11 mouse cellular contexts compared by ENCODE assay signal in genomic region chr17:72448477-72448876, GRCm38 (mm10).
DNase-seq lines count a peak whose midpoint lies in the region; ATAC-seq lines count a peak whose summit lies in the region.
"Had no signal": no experiment of that assay in that cellular context is flagged by ENCODE, and none has a peak within 500 bp of the region (broad histone marks: within the 10 kb centered on the region; RNA-seq: fewer than 3 reads in every experiment).

No protein-coding gene starts in this region.

- no peaks in the 10 kb centered on the region; the same call in 1 of the 2 replicates for H3K9me3 ChIP-seq in kidney, embryonic 16.5 days (ENCODE audit: low read length)
- H3K9me3 ChIP-seq in hindbrain, embryonic 13.5 days: no peaks in the 10 kb centered on the region
- H3K9me3 ChIP-seq: heart, embryonic 15.5 days had no signal

- H3K27me3 ChIP-seq in kidney, embryonic 16.5 days (ENCODE audit: insufficient read depth, low read length): no peaks in the 10 kb centered on the region
- H3K27me3 ChIP-seq in hindbrain, embryonic 13.5 days: no peaks in the 10 kb centered on the region
- H3K27me3 ChIP-seq: heart, embryonic 15.5 days; limb, embryonic 12.5 days had no signal

- no peaks in the 10 kb centered on the region for H3K4me1 ChIP-seq in kidney, embryonic 16.5 days (ENCODE audit: insufficient read depth, low read length)
- H3K4me1 ChIP-seq in hindbrain, embryonic 13.5 days (replicated peaks): no peaks in the 10 kb centered on the region
- H3K4me1 ChIP-seq: heart, embryonic 15.5 days; limb, embryonic 12.5 days had no signal

- H3K27ac ChIP-seq in kidney, embryonic 16.5 days (ENCODE audit: low read length): no peak overlapping the region
- H3K27ac ChIP-seq in hindbrain, embryonic 13.5 days: no peak overlapping the region
- H3K27ac ChIP-seq: heart, embryonic 15.5 days; layer of hippocampus, adult 2 months; limb, embryonic 12.5 days had no signal

- no peak overlapping the region for H3K4me2 ChIP-seq in kidney, embryonic 16.5 days (replicated peaks; ENCODE audit: low read depth, low read length)
- H3K4me2 ChIP-seq in hindbrain, embryonic 13.5 days: no peak overlapping the region
- H3K4me2 ChIP-seq: heart, embryonic 15.5 days; limb, embryonic 12.5 days had no signal

- ATAC-seq in kidney, embryonic 16.5 days (ENCODE audit: low FRiP score, low TSS enrichment): no peak
- no peak for ATAC-seq in hindbrain, embryonic 13.5 days (ENCODE audit: low FRiP score)
- ATAC-seq: activated CD4-positive, CD25-positive, alpha-beta regulatory T cell, adult 4 months had no signal

- DNase-seq in kidney, adult 11 months: peak; percentile 86
- DNase-seq in adrenal gland, postnatal 36 days: peak; percentile 20 to 55
- peak; percentile 44 for DNase-seq in heart, adult 8-10 months (ENCODE audit: low spot score)
- DNase-seq in kidney, postnatal 4 days: peak; percentile 34 to 55
- DNase-seq in yolk sac, embryonic 10.5 days (ENCODE audit: low spot score): no peak

- H3K9ac ChIP-seq in kidney, embryonic 16.5 days (replicated peaks; ENCODE audit: low read length): no peak overlapping the region
- H3K9ac ChIP-seq in hindbrain, embryonic 13.5 days: no peak overlapping the region
- H3K9ac ChIP-seq: heart, embryonic 15.5 days; limb, embryonic 12.5 days had no signal

- H3K36me3 ChIP-seq in kidney, embryonic 16.5 days (ENCODE audit: insufficient read depth, low read length): no peaks in the 10 kb centered on the region
- H3K36me3 ChIP-seq in hindbrain, embryonic 13.5 days: no peaks in the 10 kb centered on the region
- H3K36me3 ChIP-seq: heart, embryonic 15.5 days; limb, embryonic 12.5 days had no signal

- 82% methylated on average over 4 of the region's 4 CpGs for WGBS in kidney, embryonic 16.5 days
- 83% methylated on average over 4 of the region's 4 CpGs for WGBS in hindbrain, embryonic 13.5 days

- H3K4me3 ChIP-seq in kidney, embryonic 16.5 days (ENCODE audit: low read length): no peak overlapping the region
- H3K4me3 ChIP-seq in hindbrain, embryonic 13.5 days: no peak overlapping the region
- H3K4me3 ChIP-seq: heart, embryonic 15.5 days; layer of hippocampus, adult 2 months; limb, embryonic 12.5 days had no signal
